Mouse (Mus musculus): ENCODE measurements around the gene Pimreg.

The Pimreg gene

GRCm38 (mm10) chr11:72029143-72029542 is 12.7 kb upstream of the Pimreg start:
- peak; percentile 35 for DNase-seq (ENCODE audit: low read depth, low spot score)

GRCm38 (mm10) chr11:72031353-72031752 is 10.5 kb upstream of the Pimreg start:
- DNase-seq (ENCODE audit: low read depth, low spot score) = no peak

GRCm38 (mm10) chr11:72032091-72032490 is 9.7 kb upstream of the Pimreg start:
- DNase-seq (ENCODE audit: low read depth, low spot score) = no peak

- DNase-seq (ENCODE audit: low read depth, low spot score) = no peak
These were observed 9.2 kb upstream of the Pimreg start for GRCm38 (mm10) chr11:72032589-72032988.

GRCm38 (mm10) chr11:72037409-72037808 is 4.4 kb upstream of the Pimreg start, which contains the start of gene Aipl1:
TSS of gene Aipl1 (minus strand) at chr11:72037509.
- DNase-seq (ENCODE audit: low read depth, low spot score) = no peak

- DNase-seq (ENCODE audit: low read depth, low spot score) = peak; percentile 81
These were observed 3.8 kb upstream of the Pimreg start for GRCm38 (mm10) chr11:72037996-72038395.

- no peak for DNase-seq (ENCODE audit: low read depth, low spot score)
These were observed 2.0 kb upstream of the Pimreg start for GRCm38 (mm10) chr11:72039599-72040386.

- no peak for DNase-seq (ENCODE audit: low read depth, low spot score)
These were observed 503 bp upstream of the Pimreg start for GRCm38 (mm10) chr11:72041290-72041767.

GRCm38 (mm10) chr11:72042631-72043030 is 799 bp downstream of the Pimreg start:
- DNase-seq (ENCODE audit: low read depth, low spot score) = no peak

- DNase-seq (ENCODE audit: low read depth, low spot score) = no peak
These were observed 2.4 kb downstream of the Pimreg start for GRCm38 (mm10) chr11:72044231-72044630.

GRCm38 (mm10) chr11:72048730-72049129 is 6.9 kb downstream of the Pimreg start:
- DNase-seq (ENCODE audit: low read depth, low spot score) = no peak

- no peak for DNase-seq (ENCODE audit: low read depth, low spot score)
These were observed 7.4 kb downstream of the Pimreg start for GRCm38 (mm10) chr11:72049171-72049759.

- no peak for DNase-seq (ENCODE audit: low read depth, low spot score)
These were observed 8.5 kb downstream of the Pimreg start for GRCm38 (mm10) chr11:72050168-72050894.

GRCm38 (mm10) chr11:72050895-72051858 is 9.3 kb downstream of the Pimreg start:
- DNase-seq (ENCODE audit: low read depth, low spot score) = no peak

- DNase-seq (ENCODE audit: low read depth, low spot score) = no peak
These were observed 10.4 kb downstream of the Pimreg start for GRCm38 (mm10) chr11:72052221-72052620.

GRCm38 (mm10) chr11:72052636-72053035 is 10.8 kb downstream of the Pimreg start:
- peak; percentile 67 for DNase-seq (ENCODE audit: low read depth, low spot score)

GRCm38 (mm10) chr11:72055176-72055575 is 13.3 kb downstream of the Pimreg start:
- no peak for DNase-seq (ENCODE audit: low read depth, low spot score)

GRCm38 (mm10) chr11:72057166-72057565 is 15.3 kb downstream of the Pimreg start:
- DNase-seq (ENCODE audit: low read depth, low spot score) = no peak

- DNase-seq (ENCODE audit: low read depth, low spot score) = no peak
These were observed 18.6 kb downstream of the Pimreg start for GRCm38 (mm10) chr11:72060416-72060815.

- no peak for DNase-seq (ENCODE audit: low read depth, low spot score)
These were observed 19.3 kb downstream of the Pimreg start for GRCm38 (mm10) chr11:72061093-72061620.

- DNase-seq (ENCODE audit: low read depth, low spot score) = no peak
These were observed 22.6 kb downstream of the Pimreg start for GRCm38 (mm10) chr11:72064414-72064813.

Measured in forelimb bud, embryonic 11.5 days (tissue).